Mouse (Mus musculus) heart, embryonic 11.5 days (tissue): ENCODE results near the gene Glce. TPM values are rescaled to one million over a fixed set of nuclear protein-coding genes. Genes with fewer than 3 reads are reported as not detected.

Source experiments
- ATAC-seq: fragments of 200-750 bp; cut with Nextera tagmentation; replicated peaks from 2 replicates; pipeline ENCODE4 v1.8.0; 2017; ENCODE audit warnings: moderate library complexity; ENCODE audit not compliant: insufficient number of reproducible peaks, low FRiP score, low TSS enrichment
- H3K27ac ChIP-seq: fragments of 300-500 bp; sonication (generic); 2 replicates; pipeline ENCODE4 v1.5.1; 2014; ENCODE audit warnings: mild to moderate bottlenecking, low read depth, low read length
- H3K27me3 ChIP-seq: fragments of 300-500 bp; sonication (generic); 2 replicates; pipeline ENCODE4 v1.6.1; 2014; ENCODE audit warnings: mild to moderate bottlenecking, low read length, mixed read lengths; ENCODE audit not compliant: control insufficient read depth, insufficient read depth
- H3K36me3 ChIP-seq: fragments of 300-500 bp; sonication (generic); 2 replicates; pipeline ENCODE4 v1.6.1; 2014; ENCODE audit warnings: mild to moderate bottlenecking, low read length, moderate library complexity, mixed read lengths; ENCODE audit not compliant: control insufficient read depth, insufficient read depth
- H3K4me1 ChIP-seq: fragments of 300-500 bp; sonication (generic); 2 replicates; pipeline ENCODE4 v1.6.1; 2014; ENCODE audit warnings: low read length; ENCODE audit not compliant: control insufficient read depth, insufficient read depth
- H3K4me2 ChIP-seq: fragments of 300-500 bp; sonication (generic); 2 replicates; pipeline ENCODE4 v1.6.1; 2014; ENCODE audit warnings: mild to moderate bottlenecking, moderate library complexity
- H3K4me3 ChIP-seq: fragments of 300-500 bp; sonication (generic); 2 replicates; pipeline ENCODE4 v1.5.1; 2014; ENCODE audit warnings: low read depth, low read length
- H3K9ac ChIP-seq: fragments of 300-500 bp; sonication (generic); 2 replicates; pipeline ENCODE4 v1.6.1; 2014; ENCODE audit warnings: mild to moderate bottlenecking, low read depth, low read length, moderate library complexity
- H3K9me3 ChIP-seq: fragments of 300-500 bp; sonication (generic); replicated peaks from 2 replicates; pipeline ENCODE4 v1.6.1; 2016; ENCODE audit warnings: low read length; ENCODE audit not compliant: control insufficient read depth
- WGBS: fragments of 180-500 bp; shearing (Covaris S2); extraction: QIAGEN DNeasy Blood & Tissue Kit; methylation state at CpG from one replicate; pipeline ENCODE4 v1.1.7; 2014; ENCODE audit not compliant: insufficient replicate concordance; 5-methylcytosine and 5-hydroxymethylcytosine counted together
- microRNA-seq: library from miRNA; unstranded; fragments of <30 nt; microRNA quantifications from one replicate; pipeline ENCODE4, GENCODE M21; 2016; ENCODE audit warnings: borderline number of aligned reads
- polyA plus RNA-seq: library from polyadenylated mRNA; unstranded; fragments of >200 nt; fragmentation: Nextera tagmentation; extraction: Ambion mirVana; gene quantifications from 2 replicates; pipeline ENCODE4 v1.2.1, GENCODE M21; 2014

The Glce gene
- polyA plus RNA-seq, 1 experiment from 2014 or later = 10.7 TPM

- no peak overlapping the region for H3K4me3 ChIP-seq
- no peaks in the 10 kb centered on the region for H3K36me3 ChIP-seq
- no peak overlapping the region for H3K27ac ChIP-seq
- WGBS = 35% methylated on average over 14 of the region's 14 CpGs
- no peak overlapping the region for H3K4me2 ChIP-seq
- H3K9me3 ChIP-seq = no peaks in the 10 kb centered on the region
- H3K4me1 ChIP-seq = no peaks in the 10 kb centered on the region
- ATAC-seq = no peak
- no peak overlapping the region for H3K9ac ChIP-seq
- H3K27me3 ChIP-seq = no peaks in the 10 kb centered on the region
Measured at GRCm38 (mm10) chr9:62018229-62019093, 104.0 kb downstream of the Glce start.

DNA sequence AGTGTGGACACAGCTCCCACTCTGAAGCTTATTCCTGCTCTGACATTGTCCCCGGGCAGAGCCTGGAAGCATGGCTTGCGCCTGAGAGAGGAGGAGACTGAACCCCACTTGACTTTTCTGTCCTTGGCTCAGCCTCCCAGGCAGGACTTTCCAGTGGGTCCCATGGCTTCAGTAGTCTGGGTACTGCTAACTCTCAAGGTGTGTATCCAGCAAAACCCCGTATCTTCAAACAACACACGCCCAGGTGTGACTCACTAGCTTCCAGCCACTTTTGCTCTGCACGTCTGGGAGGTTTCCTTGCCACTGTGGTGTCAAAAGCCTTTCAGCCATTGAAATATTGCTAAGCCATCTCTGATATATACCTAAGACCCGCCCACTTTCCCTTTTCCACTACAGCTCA is 105.1 kb downstream of the Glce start:
- Histone ChIP-seq H3K9ac (no peak overlapping the region), H3K27me3 (no peaks in the 10 kb centered on the region), H3K27ac (no peak overlapping the region), H3K4me3 (no peak overlapping the region), H3K36me3 (no peaks in the 10 kb centered on the region), H3K4me2 (no peak overlapping the region), H3K9me3 (no peaks in the 10 kb centered on the region), H3K4me1 (0 out of 2 replicates have a peak, but pooled peaks cover 2% of the 10 kb centered on the region)
- WGBS = 66% methylated on average over 6 of the region's 6 CpGs
- no peak for ATAC-seq

DNA sequence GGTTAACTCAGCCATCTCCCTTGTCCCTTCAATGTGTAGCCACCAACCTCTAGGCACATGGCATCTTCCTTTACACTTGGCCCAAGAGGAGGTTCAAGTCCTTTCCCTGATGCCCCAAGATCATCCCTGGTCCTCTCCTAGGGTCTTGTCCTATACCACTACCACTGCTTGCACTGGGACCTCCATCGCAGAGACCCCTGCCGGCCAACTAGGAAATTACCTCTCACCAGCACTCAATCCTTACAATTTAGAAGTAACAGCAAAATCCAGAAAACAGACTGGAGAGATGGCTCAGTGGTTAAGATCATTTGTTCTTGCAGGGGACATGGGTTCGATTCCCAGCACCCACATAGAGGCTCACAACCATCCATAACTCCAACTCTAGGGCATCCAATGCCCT is 107.0 kb downstream of the Glce start:
- no peak for ATAC-seq
- H3K9me3 ChIP-seq = no peaks in the 10 kb centered on the region
- no peak overlapping the region for H3K9ac ChIP-seq
- H3K27me3 ChIP-seq = no peaks in the 10 kb centered on the region
- 64% methylated on average over 3 of the region's 3 CpGs for WGBS
- no peak overlapping the region for H3K27ac ChIP-seq
- no peaks in the 10 kb centered on the region for H3K36me3 ChIP-seq
- no peak overlapping the region for H3K4me2 ChIP-seq
- 0 out of 2 replicates have a peak, but pooled peaks cover 2% of the 10 kb centered on the region for H3K4me1 ChIP-seq
- H3K4me3 ChIP-seq = no peak overlapping the region

DNA sequence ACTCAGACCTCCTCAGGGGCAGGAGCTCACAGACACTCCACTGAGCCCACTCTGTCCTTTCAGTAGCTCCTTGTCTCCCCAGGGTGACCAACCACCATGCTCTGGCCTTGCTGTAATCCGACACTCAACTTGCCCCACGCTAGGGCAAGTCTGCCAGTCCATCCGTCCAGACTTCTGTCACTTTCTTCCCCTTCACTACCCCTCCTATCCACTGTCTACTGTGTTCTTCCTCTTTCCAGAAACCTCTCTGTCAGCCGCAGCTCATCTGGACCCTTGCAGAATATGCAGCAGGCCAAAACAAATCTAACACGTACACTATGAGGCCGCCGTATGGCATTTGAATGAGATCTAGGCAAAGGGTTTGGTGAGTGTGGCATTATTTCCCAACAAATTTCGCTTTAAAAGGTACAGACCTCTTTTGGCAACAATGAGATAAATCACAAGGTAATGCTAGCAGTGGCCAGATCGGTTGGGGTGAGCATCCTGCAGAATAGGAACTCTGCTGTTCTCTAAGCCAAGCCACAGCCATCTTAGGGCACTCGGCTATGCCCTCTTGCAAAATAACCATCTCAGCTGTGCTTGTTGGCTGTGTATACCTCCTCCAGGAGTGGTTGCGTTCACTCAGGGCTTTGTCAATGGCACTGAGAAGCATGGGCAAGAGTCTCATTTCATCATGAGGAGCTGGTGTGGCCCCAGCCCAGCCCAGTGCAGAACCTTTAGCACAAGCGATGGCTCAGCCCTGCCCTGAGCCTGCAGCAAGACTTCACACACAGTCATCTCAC is 108.9 kb downstream of the Glce start:
- H3K4me2 ChIP-seq = no peak overlapping the region
- H3K4me3 ChIP-seq = no peak overlapping the region
- 70% methylated on average over 12 of the region's 12 CpGs for WGBS
- 0 out of 2 replicates have a peak, but pooled peaks cover 2% of the 10 kb centered on the region for H3K4me1 ChIP-seq
- no peaks in the 10 kb centered on the region for H3K36me3 ChIP-seq
- H3K9ac ChIP-seq = no peak overlapping the region
- peaks cover 2% of the 10 kb centered on the region; the same call in 1 of the 2 replicates for H3K27me3 ChIP-seq
- ATAC-seq = no peak
- no peaks in the 10 kb centered on the region for H3K9me3 ChIP-seq
- H3K27ac ChIP-seq = no peak overlapping the region

DNA sequence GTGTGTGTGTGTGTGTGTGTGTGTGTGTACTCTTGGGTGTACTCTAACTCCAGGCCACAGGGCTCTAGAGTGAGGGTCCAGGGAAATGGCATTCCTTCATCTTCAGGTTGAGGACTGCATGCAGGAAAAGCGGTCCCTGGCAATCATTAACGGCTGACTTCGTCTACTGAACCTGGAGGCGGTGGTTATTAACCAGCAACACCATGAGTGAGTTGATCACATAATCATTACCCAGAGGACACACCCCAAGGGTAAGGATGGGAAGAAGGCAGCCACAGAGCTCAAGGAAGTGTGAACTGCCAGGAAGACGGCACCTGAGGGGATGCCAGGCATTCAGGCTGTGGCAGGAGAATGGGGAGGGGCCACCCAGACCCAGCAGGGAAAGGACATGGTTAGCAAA is 114.1 kb downstream of the Glce start:
- Histone ChIP-seq H3K27ac (no peak overlapping the region), H3K9ac (no peak overlapping the region), H3K9me3 (no peaks in the 10 kb centered on the region), H3K36me3 (no peaks in the 10 kb centered on the region), H3K4me3 (no peak overlapping the region), H3K27me3 (peaks cover 5% of the 10 kb centered on the region; the same call in 1 of the 2 replicates), H3K4me2 (no peak overlapping the region), H3K4me1 (peaks cover 11% of the 10 kb centered on the region)
- no peak for ATAC-seq
- WGBS = 69% methylated on average over 5 of the region's 5 CpGs

Small RNA genes lying within 50 kb of the gene (microRNA-seq; reads per million reads assigned to microRNA genes)
- gene Mir5133 = 0.75 reads per million, percentile 6 among the genes with 10 or more reads in this experiment

Other genes with a start within 250 kb of the Glce start
- gene Rplp1, start 208.1 kb downstream of the Glce start, polyA plus RNA-seq = 963 and 1,096 TPM in 2 replicates
- gene Kif23, start 175.9 kb downstream of the Glce start, polyA plus RNA-seq = 92.5 and 103 TPM in 2 replicates
- gene Paqr5, start 95.8 kb downstream of the Glce start, polyA plus RNA-seq = 0.41 and 0.56 TPM in 2 replicates
- gene Spesp1, start 159.6 kb upstream of the Glce start, polyA plus RNA-seq = not detected in 2 replicates
- 108 and 120 TPM in 2 replicates for gene Anp32a, start 218.6 kb upstream of the Glce start, polyA plus RNA-seq